Mouse (Mus musculus) hindbrain, embryonic 13.5 days (tissue): ENCODE data around the gene Samd11. TPM values are rescaled to one million over a fixed set of nuclear protein-coding genes. Genes with fewer than 3 reads are reported as not detected.

Source experiments
- ATAC-seq: fragments of 200-750 bp; cut with Nextera tagmentation; 2 replicates; pipeline ENCODE4 v1.8.0; 2017; ENCODE audit warnings: moderate TSS enrichment; ENCODE audit not compliant: low FRiP score
- H3K27ac ChIP-seq: fragments of 300-500 bp; sonication (generic); 2 replicates; pipeline ENCODE4 v1.5.1; 2015; ENCODE audit warnings: inconsistent platforms, mild to moderate bottlenecking, moderate library complexity
- H3K27me3 ChIP-seq: fragments of 300-500 bp; sonication (generic); 2 replicates; pipeline ENCODE4 v1.6.1; 2015; ENCODE audit warnings: mild to moderate bottlenecking, inconsistent platforms
- H3K36me3 ChIP-seq: fragments of 300-500 bp; sonication (generic); 2 replicates; pipeline ENCODE4 v1.6.1; 2015; ENCODE audit warnings: mild to moderate bottlenecking, inconsistent platforms
- H3K4me1 ChIP-seq: fragments of 300-500 bp; sonication (generic); replicated peaks from 2 replicates; pipeline ENCODE4 v1.6.1; 2015; ENCODE audit warnings: inconsistent platforms
- H3K4me2 ChIP-seq: fragments of 300-500 bp; sonication (generic); 2 replicates; pipeline ENCODE4 v1.6.1; 2015; ENCODE audit warnings: inconsistent platforms, mild to moderate bottlenecking, moderate library complexity
- H3K4me3 ChIP-seq: fragments of 300-500 bp; sonication (generic); 2 replicates; pipeline ENCODE4 v1.5.1; 2015; ENCODE audit warnings: mild to moderate bottlenecking, inconsistent platforms
- H3K9ac ChIP-seq: fragments of 300-500 bp; sonication (generic); 2 replicates; pipeline ENCODE4 v1.6.1; 2015; ENCODE audit warnings: mild to moderate bottlenecking, inconsistent platforms
- H3K9me3 ChIP-seq: fragments of 300-500 bp; sonication (generic); 2 replicates; pipeline ENCODE4 v1.6.1; 2016; ENCODE audit warnings: inconsistent platforms
- WGBS: fragments of 180-500 bp; shearing (Covaris S2); methylation state at CpG from one replicate; pipeline ENCODE4 v1.1.7; 2015; 5-methylcytosine and 5-hydroxymethylcytosine counted together
- polyA plus RNA-seq: library from polyadenylated mRNA; unstranded; fragments of >200 nt; fragmentation: Nextera tagmentation; extraction: Ambion mirVana; gene quantifications from 2 replicates; pipeline ENCODE4 v1.2.1, GENCODE M21; 2015

The Samd11 gene
- polyA plus RNA-seq, 1 experiment from 2014 or later = 2.8 TPM

- Histone ChIP-seq H3K4me1 (peaks cover 23% of the 10 kb centered on the region), H3K27me3 (no peaks in the 10 kb centered on the region), H3K36me3 (peaks cover 58% of the 10 kb centered on the region), H3K9me3 (no peaks in the 10 kb centered on the region), H3K4me2 (peak overlapping the region; percentile 92), H3K9ac (peak overlapping the region; percentile 84), H3K27ac (peak overlapping the region; percentile 89), H3K4me3 (peak overlapping the region; percentile 85)
- 2% methylated on average over 17 of the region's 17 CpGs for WGBS
- ATAC-seq = peak; percentile 22; the same call in 1 of the 2 replicates
Measured at GRCm38 (mm10) chr4:156234021-156234501, 21.4 kb downstream of the Samd11 start.

- H3K9me3 ChIP-seq = no peaks in the 10 kb centered on the region
- no peak for ATAC-seq
- H3K36me3 ChIP-seq = peaks cover 64% of the 10 kb centered on the region
- H3K4me2 ChIP-seq = no peak overlapping the region
- WGBS = 28% methylated on average over 12 of the region's 12 CpGs
- H3K9ac ChIP-seq = no peak overlapping the region
- H3K27me3 ChIP-seq = no peaks in the 10 kb centered on the region
- H3K4me3 ChIP-seq = no peak overlapping the region
- no peak overlapping the region for H3K27ac ChIP-seq
- peaks cover 16% of the 10 kb centered on the region for H3K4me1 ChIP-seq
Measured at GRCm38 (mm10) chr4:156228393-156229024, 26.9 kb downstream of the Samd11 start.

GRCm38 (mm10) chr4:156227752-156228392 is 27.6 kb downstream of the Samd11 start:
- H3K9ac ChIP-seq = no peak overlapping the region
- 37% methylated on average over 18 of the region's 18 CpGs for WGBS

GRCm38 (mm10) chr4:156224276-156224675 is 31.2 kb downstream of the Samd11 start:
- no peaks in the 10 kb centered on the region for H3K9me3 ChIP-seq
- no peak overlapping the region for H3K27ac ChIP-seq
- H3K36me3 ChIP-seq = peaks cover 54% of the 10 kb centered on the region
- 86% methylated on average over 2 of the region's 2 CpGs for WGBS
- H3K4me1 ChIP-seq = peaks cover 10% of the 10 kb centered on the region
- ATAC-seq = no peak
- no peak overlapping the region for H3K4me3 ChIP-seq
- no peaks in the 10 kb centered on the region for H3K27me3 ChIP-seq
- no peak overlapping the region for H3K9ac ChIP-seq
- no peak overlapping the region for H3K4me2 ChIP-seq

More at GRCm38 (mm10) chr4:156227752-156228392, 27.6 kb downstream of the Samd11 start:
- H3K36me3 ChIP-seq = peaks cover 66% of the 10 kb centered on the region
- peaks cover 10% of the 10 kb centered on the region for H3K4me1 ChIP-seq
- no peak for ATAC-seq
- H3K4me3 ChIP-seq = no peak overlapping the region
- no peak overlapping the region for H3K27ac ChIP-seq
- no peak overlapping the region for H3K4me2 ChIP-seq
- H3K9me3 ChIP-seq = no peaks in the 10 kb centered on the region
- no peaks in the 10 kb centered on the region for H3K27me3 ChIP-seq

GRCm38 (mm10) chr4:156219936-156220335 is 35.5 kb downstream of the Samd11 start:
- no peaks in the 10 kb centered on the region for H3K27me3 ChIP-seq
- H3K4me3 ChIP-seq = no peak overlapping the region
- no peak overlapping the region for H3K27ac ChIP-seq
- WGBS = 90% methylated on average over 11 of the region's 11 CpGs
- H3K36me3 ChIP-seq = peaks cover 44% of the 10 kb centered on the region
- H3K4me2 ChIP-seq = no peak overlapping the region
- ATAC-seq = no peak
- H3K4me1 ChIP-seq = no peaks in the 10 kb centered on the region
- no peaks in the 10 kb centered on the region for H3K9me3 ChIP-seq
- no peak overlapping the region for H3K9ac ChIP-seq

- WGBS = 84% methylated on average over 16 of the region's 16 CpGs
- no peak overlapping the region for H3K27ac ChIP-seq
- peaks cover 28% of the 10 kb centered on the region for H3K36me3 ChIP-seq
- H3K9me3 ChIP-seq = no peaks in the 10 kb centered on the region
- no peaks in the 10 kb centered on the region for H3K4me1 ChIP-seq
- no peak overlapping the region for H3K9ac ChIP-seq
- H3K27me3 ChIP-seq = no peaks in the 10 kb centered on the region
- no peak overlapping the region for H3K4me2 ChIP-seq
- H3K4me3 ChIP-seq = no peak overlapping the region
- no peak for ATAC-seq
Measured at GRCm38 (mm10) chr4:156217838-156218237, 37.6 kb downstream of the Samd11 start.

- Histone ChIP-seq H3K4me1 (no peaks in the 10 kb centered on the region), H3K9ac (no peak overlapping the region), H3K9me3 (no peaks in the 10 kb centered on the region), H3K27me3 (no peaks in the 10 kb centered on the region), H3K4me2 (no peak overlapping the region), H3K36me3 (peaks cover 22% of the 10 kb centered on the region), H3K27ac (no peak overlapping the region), H3K4me3 (no peak overlapping the region)
- ATAC-seq = no peak
- WGBS = 83% methylated on average over 16 of the region's 16 CpGs
Measured at GRCm38 (mm10) chr4:156217022-156217669, 38.3 kb downstream of the Samd11 start.

- Histone ChIP-seq H3K27ac (no peak overlapping the region), H3K9me3 (no peaks in the 10 kb centered on the region), H3K4me1 (no peaks in the 10 kb centered on the region), H3K36me3 (peaks cover 12% of the 10 kb centered on the region), H3K4me2 (no peak overlapping the region), H3K4me3 (no peak overlapping the region), H3K9ac (no peak overlapping the region), H3K27me3 (no peaks in the 10 kb centered on the region)
- 91% methylated on average over 2 of the region's 2 CpGs for WGBS
- no peak for ATAC-seq
Measured at GRCm38 (mm10) chr4:156216196-156216595, 39.3 kb downstream of the Samd11 start.

- Histone ChIP-seq H3K36me3 (peaks cover 9% of the 10 kb centered on the region), H3K9me3 (no peaks in the 10 kb centered on the region), H3K9ac (no peak within 1 kb of the TSS), H3K4me3 (no peak within 1 kb of the TSS), H3K27me3 (no peaks in the 10 kb centered on the region), H3K4me1 (no peaks in the 10 kb centered on the region), H3K27ac (no peak within 1 kb of the TSS), H3K4me2 (no peak within 1 kb of the TSS)
- 78% methylated on average over 4 of the region's 4 CpGs for WGBS
- no peak for ATAC-seq
Measured at GRCm38 (mm10) chr4:156215649-156216048, 39.8 kb downstream of the Samd11 start, which contains the start of gene Perm1. TSS of gene Perm1 (plus strand) at chr4:156215868.

- H3K27me3 ChIP-seq = no peaks in the 10 kb centered on the region
- no peak overlapping the region for H3K27ac ChIP-seq
- no peaks in the 10 kb centered on the region for H3K9me3 ChIP-seq
- ATAC-seq = no peak
- 94% methylated on average over 13 of the region's 13 CpGs for WGBS
- no peaks in the 10 kb centered on the region for H3K36me3 ChIP-seq
- H3K4me2 ChIP-seq = no peak overlapping the region
- no peak overlapping the region for H3K9ac ChIP-seq
- no peak overlapping the region for H3K4me3 ChIP-seq
- H3K4me1 ChIP-seq = no peaks in the 10 kb centered on the region
Measured at GRCm38 (mm10) chr4:156213134-156213533, 42.3 kb downstream of the Samd11 start.

GRCm38 (mm10) chr4:156209963-156210635 is 45.4 kb downstream of the Samd11 start:
- WGBS = 82% methylated on average over 13 of the region's 13 CpGs
- no peak overlapping the region for H3K4me2 ChIP-seq
- ATAC-seq = no peak
- H3K4me3 ChIP-seq = no peak overlapping the region
- H3K4me1 ChIP-seq = peaks cover 7% of the 10 kb centered on the region; the same call in 1 of the 2 replicates
- H3K36me3 ChIP-seq = no peaks in the 10 kb centered on the region
- H3K9me3 ChIP-seq = no peaks in the 10 kb centered on the region
- no peak overlapping the region for H3K9ac ChIP-seq
- H3K27me3 ChIP-seq = no peaks in the 10 kb centered on the region
- H3K27ac ChIP-seq = no peak overlapping the region

GRCm38 (mm10) chr4:156208872-156209271 is 46.6 kb downstream of the Samd11 start:
- Histone ChIP-seq H3K4me1 (peaks cover 19% of the 10 kb centered on the region), H3K4me2 (no peak overlapping the region), H3K36me3 (no peaks in the 10 kb centered on the region), H3K9ac (no peak overlapping the region), H3K4me3 (no peak overlapping the region), H3K27me3 (peaks cover 11% of the 10 kb centered on the region; the same call in 1 of the 2 replicates), H3K9me3 (no peaks in the 10 kb centered on the region), H3K27ac (no peak overlapping the region)
- 96% methylated on average over 4 of the region's 4 CpGs for WGBS
- ATAC-seq = no peak
